Mouse (Mus musculus): Measurements from ENCODE around the gene Inip.
"Not testable (repeated sequence)": the region's sequence is repeated elsewhere in the genome, so short reads cannot be mapped to it uniquely, and the experiment has no call there.

The Inip gene

DNA sequence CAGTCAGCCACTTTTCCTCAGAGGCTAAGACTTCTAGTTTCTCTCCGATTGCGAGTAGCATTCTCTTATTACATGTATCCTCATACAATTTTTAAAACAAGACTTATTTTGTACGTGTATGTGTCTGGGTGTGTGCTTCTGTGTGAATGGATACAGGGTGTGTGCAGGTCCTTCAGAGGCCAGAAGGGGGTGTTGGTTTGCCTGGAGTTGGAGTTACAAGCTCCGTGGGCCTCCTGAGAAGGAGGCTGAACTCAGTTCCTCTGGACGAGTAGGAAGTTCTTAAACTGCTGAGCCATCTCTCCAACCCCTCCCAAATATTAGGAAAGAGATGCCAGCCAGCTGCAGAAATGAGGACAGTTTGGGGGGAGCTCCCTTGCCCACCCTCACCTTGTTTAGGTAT is 7.0 kb upstream of the Inip start:
- DNase-seq (ENCODE audit: low read depth, low spot score): peak; percentile 69

DNA sequence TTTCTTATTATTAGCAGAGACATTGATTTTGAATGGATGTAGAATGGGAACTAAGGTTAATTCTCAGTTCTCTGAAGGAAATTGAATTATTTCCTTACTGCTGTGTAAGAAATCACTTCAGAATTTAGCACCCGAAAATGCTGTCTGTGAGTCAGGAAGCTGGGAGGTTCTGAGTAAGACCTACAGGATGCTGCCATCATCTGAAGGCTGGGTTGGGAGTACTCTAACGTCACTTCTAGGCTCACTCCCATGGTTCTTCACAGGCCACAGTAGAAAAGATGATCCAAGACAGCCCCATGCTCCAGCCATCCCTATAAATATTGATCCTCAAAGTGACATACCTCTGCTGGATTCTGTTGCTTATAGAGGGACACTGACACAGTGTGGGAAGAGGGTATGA is 6.1 kb upstream of the Inip start:
- no peak for DNase-seq (ENCODE audit: low read depth, low spot score)

DNA sequence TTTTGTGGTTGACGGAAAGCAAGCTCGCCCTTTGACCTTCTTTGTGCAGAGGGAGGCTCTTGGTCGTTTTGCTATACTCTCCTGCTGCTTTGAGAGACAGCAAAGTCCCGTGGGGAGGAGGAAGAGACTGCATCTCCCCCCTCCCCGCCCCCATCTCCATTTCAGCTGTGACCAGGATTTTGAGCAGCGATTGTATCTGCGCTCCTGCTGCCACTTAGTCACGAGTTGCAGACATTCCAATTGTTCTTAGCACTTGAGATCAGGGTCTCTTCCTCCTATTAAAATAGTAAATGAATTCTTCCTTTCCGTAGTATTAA is 5.4 kb upstream of the Inip start:
- no peak for DNase-seq (ENCODE audit: low read depth, low spot score)

DNA sequence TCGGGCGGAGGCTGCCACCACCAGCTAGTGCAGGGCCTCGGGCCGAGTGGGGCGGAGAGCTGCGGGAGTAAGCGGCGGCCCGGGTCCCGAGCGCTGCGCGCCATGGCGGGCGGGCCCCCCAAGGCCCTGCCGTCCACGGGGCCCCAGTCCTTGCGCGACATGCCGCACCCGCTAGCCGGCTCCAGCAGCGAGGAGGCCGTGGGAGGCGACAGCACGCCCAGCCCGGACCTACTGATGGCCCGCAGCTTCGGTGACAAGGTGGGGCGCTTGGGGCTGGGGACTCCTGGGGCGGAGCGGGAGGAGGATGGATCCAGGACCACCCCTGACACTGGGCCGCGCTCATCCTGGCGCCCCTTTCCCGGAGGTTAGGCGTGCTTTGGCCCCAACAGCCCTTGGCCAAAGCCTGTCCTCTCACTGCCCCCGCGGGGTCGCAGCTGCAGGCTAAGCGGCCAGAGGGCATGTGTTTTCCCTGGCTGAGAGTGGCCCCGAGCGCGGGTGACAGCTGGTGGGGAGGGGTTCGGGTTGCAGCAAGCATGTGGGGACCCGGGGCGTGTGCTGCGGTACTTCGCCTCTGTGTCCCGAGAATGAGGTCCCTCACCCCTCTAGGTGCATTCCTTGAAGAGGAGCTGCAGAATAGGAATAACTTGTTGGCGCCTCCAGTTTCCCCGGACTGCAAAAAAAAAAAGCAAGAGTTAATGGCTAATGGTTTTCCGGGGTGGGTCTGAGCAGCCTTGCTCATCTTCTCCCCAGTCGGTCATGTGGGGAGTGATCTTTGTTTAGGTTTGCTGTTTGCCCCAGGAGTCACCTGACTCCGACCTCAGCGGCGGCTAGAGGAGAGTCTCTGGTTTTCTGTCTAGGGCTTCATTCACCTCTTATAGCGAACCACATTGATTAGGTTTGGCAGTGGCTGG is 4.8 kb upstream of the Inip start:
- DNase-seq (ENCODE audit: low read depth, low spot score): peak; percentile 86

DNA sequence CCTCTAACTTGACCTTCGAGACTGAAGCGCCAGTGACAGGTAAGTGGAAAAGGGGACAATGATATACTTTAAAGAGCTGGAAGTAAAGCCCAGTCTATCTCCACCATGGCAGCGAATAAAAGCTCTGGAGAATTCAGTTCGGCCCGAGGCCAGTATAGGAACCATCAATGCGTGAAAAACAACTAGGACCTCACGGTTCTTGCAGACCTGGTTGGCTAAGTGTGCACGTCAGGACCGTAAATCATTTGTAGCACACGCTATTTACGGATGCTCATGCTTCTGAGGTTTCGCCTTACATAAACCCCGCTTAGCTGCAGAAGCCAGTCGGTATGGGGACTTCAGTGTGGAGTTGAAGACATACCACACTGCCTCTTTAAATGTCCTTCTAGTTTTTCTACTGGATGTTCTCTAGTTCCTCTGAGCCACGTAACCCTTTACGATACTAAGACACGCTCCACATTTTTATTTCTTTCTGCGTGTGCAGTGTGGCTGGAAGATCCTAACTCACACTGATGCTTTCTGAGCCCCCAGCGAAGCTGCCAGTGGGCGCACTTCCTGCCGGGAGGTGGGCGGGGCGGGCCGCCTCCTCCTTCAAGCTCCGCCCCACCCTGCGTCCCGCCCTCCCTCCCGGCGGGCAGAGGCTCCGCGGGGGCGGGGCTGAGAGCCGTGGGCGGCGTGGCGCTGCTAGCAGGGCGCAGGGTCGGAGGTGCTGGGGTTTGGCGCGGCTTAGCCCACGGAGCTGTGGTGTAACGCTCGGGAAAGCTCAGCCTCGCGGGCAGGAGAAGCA is 4.0 kb upstream of the Inip start, which contains the start of gene Snx30:
Gene Snx30, plus strand, starts transcription at position 660 of the 787 bp plus-strand sequence.
- peak; percentile 95 for DNase-seq (ENCODE audit: low read depth, low spot score)

DNA sequence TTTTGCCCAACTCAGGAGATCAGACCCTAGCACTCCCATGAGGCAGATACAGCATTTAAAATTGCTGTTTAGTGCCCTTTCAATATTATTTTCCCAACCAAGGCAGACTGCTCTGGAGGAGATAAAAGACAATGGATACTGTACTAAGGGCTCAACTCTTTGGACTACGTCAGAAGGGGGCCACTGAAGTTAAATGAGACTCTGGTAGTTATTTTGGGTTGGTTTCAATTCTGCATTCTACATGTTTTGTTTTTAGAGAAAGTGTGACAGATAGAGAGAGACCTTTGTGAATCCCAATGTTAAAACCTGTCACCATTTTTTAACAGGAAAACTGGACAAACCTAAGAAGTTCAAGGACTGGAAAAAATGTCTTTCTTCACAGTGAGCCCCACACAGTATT is 3.4 kb upstream of the Inip start:
- peak; percentile 88 for DNase-seq (ENCODE audit: low read depth, low spot score)

DNA sequence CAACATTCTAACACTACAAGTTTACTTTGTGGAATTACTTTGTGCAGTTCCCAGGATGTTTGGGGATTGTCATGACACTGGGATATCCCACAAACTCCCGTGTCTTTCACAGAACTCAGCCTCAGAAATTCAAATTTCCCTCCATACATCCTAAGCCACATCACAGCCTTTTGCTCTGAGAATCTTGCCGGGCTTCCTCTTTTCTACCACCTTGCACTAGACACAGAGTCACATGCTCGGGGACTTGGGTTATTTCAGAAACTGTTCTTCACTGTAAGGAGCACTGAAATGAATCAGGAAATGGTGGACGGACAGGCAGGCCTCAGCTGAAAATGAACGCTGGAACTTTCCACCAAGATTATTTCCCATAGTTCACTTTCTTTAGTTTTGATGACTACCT is 2.0 kb upstream of the Inip start:
- DNase-seq (ENCODE audit: low read depth, low spot score): peak; percentile 89

DNA sequence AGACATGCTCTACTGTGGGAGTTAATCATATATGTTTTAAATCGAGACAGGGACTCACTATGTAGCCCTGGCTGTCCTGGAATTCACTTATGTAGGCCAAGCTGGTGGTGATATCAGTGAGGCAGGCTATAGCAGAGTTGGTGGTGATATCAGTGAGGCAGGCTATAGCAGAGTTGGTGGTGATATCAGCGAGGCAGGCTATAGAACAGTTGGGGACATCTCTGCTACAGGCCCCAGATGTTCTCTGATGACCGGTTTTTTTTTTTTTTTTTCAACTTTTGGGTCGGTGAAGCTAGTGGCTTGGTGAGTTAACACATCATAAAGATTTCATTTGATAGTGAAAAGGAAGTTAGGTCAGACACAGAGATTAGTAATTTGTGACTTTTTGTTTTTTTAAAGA is 1.4 kb upstream of the Inip start:
- DNase-seq (ENCODE audit: low read depth, low spot score): no peak

DNA sequence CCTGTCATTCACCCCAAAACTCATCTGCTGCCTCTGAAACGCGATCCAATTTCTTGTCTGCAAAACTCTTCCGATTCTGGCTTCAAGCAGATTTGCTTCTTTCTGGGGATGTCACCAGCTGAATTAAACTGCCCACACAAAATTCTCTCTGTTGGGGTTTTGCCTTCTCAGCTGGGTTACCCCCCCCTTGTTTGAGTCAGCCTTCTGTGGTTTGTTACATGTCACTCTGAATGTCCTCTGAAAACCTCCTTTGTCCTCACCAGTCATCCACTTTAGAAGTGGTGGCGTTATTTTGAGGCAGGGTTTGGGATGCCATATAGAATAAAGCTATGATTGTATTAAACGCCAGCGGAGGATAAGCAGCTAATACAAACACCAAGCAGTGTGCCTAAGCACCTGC is 718 bp upstream of the Inip start:
- DNase-seq (ENCODE audit: low read depth, low spot score): no peak

DNA sequence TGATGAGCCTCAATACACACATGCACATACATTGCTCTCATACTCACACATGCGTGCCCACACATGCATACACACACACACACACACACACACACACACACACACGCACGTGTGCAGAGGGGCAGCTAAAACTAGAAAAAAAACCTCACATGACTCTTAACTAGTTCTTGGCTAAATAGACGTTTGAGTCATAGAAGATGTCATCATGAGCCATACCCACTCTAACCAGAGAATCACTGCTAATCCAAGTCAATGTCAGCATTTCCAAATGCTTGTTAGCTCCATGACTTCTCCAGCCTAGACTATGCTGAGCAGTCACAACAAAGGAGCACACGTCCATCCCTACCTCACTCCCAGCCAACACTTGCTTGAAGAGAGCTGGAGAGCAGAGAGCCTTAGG is 1.2 kb downstream of the Inip start:
- no peak for DNase-seq (ENCODE audit: low read depth, low spot score)

DNA sequence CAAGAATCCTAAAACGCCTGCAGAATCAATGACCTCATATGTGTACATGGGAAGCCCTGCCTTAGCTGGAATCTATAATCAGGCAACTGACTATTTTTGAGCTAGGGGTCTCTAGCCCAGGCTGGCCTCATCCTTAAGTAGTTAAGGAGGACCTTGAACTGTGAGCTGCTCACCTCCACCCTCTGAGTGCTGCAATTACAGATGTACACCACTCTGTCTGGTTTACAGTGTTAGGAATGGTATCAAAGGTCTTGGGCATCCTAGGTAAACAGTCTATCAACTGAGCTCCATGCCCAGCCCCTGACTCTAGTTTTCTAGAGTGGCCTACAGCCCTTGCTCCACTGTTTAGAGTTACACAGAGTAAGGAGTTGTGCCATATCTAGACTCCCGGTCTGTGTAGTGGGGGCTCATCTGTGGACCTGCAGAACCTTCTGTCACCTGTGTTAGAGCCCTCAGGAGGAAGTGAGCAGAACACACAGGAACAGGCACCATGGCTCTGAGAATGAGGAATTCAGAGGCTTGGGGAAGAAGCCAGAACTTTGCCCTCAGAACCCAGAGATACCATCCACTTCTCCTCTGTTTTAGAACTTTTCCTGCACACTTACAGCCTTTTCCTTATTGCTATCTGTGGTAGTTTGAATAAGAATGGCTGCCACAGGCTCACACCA is 5.5 kb downstream of the Inip start:
- no peak for DNase-seq (ENCODE audit: low read depth, low spot score)

DNA sequence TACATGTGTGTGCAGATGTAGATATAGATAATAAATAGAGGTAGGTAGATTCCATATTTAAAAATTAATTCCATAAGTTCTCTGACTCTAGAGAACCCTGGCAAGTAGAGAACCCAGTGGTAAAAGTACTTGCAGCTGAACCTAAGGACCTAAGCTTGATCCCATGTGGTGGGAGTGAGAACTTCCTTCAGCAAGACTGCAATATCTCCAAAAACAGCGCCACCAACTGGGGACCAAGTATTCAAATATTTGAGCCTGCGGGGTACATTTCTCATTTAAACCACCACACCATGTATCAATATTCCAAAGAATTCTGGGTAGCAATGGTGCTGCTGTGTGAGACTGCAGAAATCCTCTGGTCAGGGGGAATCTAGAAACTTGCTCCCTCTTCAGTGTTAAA is 7.3 kb downstream of the Inip start:
- DNase-seq (ENCODE audit: low read depth, low spot score): no peak

DNA sequence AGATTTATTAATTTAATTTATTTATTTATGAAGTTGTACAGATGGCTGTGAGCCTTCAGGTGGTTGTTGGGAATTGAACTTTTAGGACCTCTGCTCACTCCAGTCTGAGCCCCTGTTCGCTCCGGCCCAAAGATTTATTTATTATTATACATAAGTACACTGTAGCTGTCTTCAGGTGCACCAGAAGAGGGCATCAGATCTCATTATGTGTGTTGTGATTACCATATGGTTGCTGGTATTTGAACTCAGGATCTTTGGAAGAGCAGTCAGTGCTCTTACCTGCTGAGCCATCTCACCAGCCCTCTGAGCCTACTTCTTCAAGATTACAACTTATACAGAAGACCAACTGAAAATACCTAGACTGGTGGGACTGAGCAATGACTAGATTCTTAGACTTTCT is 7.8 kb downstream of the Inip start:
- not testable (repeated sequence) for DNase-seq (ENCODE audit: low read depth, low spot score)

DNA sequence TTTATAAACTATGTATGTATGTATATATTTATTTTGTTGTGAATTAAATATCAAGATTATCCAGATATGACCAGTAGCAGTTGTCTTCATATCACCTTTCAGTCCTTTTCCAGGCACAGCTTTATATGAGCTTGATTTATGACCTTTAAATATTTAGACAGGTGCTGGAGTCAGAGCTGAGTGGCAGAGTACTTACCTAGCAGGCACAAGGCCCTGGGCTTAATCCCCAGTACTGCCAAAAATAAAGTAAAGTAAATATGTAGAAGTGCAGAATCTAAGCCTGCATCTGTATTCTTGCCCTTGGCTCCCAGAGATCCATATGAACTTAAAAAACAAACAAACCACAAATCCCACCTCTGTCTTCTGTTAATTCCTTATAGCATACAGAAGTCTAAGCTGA is 12.4 kb downstream of the Inip start:
- DNase-seq (ENCODE audit: low read depth, low spot score): no peak

DNA sequence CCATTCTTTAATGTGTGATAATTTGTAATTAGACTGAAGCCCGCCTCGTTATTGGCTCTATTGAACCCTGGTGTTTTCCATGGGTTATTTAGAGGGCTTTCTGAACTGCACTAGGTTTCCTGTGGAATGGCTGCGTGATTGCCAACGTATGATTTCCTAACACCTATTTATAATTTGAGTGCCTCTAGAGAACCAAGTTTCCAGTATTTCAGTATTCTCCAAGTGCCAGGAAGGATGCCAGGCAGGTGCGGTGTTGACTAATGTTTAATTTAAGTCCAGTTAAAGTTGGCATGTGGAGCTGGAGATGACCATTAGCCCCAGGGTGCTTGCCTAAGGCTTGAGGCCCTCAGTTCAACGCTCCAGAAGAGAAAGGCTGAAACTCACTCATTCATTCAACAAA is 14.3 kb downstream of the Inip start:
- DNase-seq (ENCODE audit: low read depth, low spot score): no peak

DNA sequence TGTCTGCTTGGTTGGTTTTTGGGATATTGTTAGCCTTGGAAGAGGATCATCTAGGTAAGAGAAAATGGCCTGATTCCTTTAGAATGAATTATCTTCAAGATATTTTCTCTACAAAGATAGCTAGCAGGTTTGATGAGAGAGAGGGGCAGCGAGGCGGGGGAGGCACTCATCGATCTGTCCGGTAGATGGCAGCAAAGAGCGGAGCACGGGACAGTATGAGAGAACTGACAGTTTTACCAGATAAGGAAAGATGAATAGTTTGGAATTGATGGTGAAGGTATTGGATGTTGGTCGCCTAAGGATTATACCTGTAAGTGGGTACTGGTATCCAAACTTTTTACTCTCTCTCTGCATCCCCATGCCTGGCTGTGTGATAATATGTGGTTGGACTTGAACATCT is 14.7 kb downstream of the Inip start:
- peak; percentile 72 for DNase-seq (ENCODE audit: low read depth, low spot score)

DNA sequence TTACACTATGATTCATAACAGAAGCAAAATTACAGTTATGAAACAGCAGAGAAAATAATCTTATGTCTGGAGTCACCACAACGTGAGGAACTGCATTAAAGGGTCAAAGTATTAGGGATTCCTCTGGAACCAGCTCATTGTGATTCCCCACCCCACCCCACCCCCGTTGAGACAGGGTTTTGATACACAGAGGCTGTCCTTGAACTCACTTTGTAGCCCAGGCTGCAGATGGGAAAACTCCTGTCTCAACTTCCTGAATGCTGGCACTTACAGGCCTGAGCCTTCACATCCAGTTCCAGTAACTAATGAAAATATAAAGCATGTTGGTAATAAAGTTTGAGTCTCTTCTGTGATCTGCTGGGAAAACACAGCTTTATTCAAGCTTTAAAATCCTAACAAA is 16.0 kb downstream of the Inip start:
- DNase-seq (ENCODE audit: low read depth, low spot score): no peak

DNA sequence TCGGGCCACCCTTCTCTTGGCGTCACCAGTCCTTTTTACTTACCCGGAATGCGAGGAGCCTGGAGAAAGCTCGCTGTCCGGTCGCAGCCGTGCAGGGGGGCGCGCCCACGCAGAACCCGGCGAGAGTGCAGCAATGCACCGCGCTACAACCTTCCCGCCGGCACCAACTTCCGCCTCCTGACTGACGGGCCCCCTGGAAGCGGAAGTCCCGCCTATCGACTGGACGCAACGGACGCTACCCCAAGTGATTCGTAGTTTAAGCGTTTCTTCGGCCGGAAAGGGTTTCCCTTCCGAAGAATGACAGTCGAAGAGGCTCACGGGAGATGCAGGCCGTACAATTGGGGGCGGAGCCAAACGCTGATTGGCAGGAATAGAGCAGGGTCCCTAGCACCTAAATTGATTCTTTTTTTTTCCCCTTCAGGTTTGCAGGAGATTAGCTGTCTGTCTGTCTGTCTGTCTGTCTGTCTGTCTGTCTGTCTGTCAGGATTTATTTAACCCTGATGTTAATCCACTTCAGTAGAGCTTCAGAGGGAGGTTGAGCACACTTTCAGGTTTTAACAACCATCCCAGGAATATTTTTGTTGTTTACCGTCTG is 17.6 kb downstream of the Inip start:
- peak; percentile 99 for DNase-seq (ENCODE audit: low read depth, low spot score)

DNA sequence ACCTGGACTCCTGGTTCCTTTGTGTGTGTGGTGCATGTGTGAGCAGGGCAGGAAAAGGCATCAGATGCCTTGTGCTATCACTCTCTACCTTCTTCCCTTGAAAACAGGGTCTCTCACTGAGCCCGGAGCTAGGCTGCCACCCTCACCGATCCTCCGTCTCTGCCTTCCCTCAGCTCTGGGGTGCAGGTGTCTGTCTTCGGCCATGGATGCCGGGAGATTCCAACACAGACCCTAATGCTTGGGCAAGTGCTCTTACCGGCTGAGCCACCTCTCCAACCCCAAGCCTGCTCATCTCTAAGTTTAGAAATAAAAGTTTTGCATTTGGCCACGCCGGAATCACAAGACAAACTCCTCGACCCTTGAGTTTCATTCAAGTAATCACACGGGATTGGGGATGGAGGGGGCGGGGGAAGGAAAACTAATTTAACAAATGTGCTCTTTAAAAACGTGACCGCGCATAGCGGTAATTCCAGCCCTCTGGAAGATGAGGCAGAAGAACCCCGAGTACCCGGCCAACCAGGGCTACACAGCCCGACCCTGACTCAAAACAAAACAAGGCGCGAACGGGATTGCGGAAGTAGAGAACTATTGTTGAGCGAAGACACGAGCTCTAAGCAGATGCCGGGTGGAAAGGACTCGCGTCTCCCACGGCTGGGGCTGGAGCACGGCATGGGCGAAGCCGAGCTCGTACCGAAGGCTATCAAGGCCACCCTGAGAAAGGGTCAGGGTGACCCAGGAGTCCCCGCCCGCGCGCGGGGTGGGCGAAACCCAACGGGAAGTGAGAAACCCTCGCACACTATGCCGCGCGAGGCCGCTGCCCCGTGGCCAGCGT is 18.3 kb downstream of the Inip start:
- DNase-seq (ENCODE audit: low read depth, low spot score): peak; percentile 91

DNA sequence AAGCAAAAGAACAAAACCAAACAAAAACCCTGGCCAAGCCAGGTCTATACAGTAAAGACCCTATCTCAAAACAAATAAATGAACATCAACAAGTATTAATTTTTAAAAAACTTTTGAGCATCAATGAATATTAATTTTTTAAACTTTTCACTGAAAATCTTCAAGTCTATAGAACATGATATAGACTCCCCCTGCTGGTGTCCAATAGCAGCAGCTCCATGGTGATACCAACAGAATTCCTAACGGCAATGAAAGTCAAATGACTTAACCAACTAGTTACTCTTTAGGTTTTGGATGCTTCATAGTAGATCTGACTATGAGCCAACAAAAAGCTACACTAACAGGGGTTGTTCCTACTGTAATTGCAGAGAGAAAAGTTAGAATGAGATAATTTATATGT is 20.8 kb downstream of the Inip start:
- DNase-seq (ENCODE audit: low read depth, low spot score): no peak

DNA sequence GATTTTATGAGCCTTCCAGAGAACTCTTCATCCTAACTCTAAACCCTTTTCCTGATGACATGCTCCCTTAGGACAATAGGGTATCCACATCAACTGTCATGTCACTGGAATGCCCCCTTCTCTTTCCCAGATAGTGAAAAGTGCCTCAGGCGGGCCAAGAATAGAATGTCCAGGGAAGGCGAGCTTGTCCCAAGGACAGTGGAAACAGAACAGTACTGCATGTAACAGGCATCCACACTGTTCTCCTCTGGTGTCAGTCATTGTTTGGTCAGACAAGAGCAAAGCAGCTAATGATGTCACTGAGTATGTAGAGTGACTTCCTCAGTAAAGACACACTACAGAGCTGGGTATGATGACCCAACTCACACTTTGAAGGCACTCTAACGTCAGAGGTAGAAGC is 23.6 kb downstream of the Inip start:
- no peak for DNase-seq (ENCODE audit: low read depth, low spot score)

All from A20 (cell line).